Mouse (Mus musculus) stomach, postnatal 0 days (tissue): Measurements from ENCODE around the gene Ppm1d.

ENCODE experiments used
- CTCF ChIP-seq: IDR thresholded peaks from 2 replicates; pipeline ENCODE4 v1.5.1; 2016; ENCODE audit warnings: antibody characterized with exemption, low read depth, mild to moderate bottlenecking, moderate library complexity
- EP300 ChIP-seq: optimal IDR thresholded peaks from 2 replicates; pipeline ENCODE3; 2016; ENCODE audit warnings: antibody characterized with exemption

DNA sequence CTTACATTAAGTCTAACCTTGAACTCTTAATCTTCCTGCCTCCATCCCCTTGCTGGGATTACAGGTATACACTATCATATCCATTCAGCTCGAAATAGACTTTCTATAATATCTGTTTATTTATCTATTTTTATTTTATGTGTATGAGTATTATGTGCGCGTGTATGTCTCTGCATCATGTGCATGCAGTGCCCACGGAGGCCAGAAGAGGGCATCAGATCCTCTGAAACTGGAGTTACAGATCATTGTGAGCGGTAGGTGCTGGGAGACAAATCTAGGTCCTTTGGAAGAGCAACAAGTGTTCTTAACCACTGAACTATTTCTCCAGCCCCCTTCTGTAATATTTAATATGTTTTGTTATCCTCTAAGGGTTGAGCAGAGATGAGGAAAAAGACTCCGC is 37.7 kb upstream of the Ppm1d start:
- TF ChIP-seq CTCF (peak; percentile 61), EP300 (no peak)
